Mouse (Mus musculus): Measurements from ENCODE around the gene Padi2. TPM values are rescaled to one million over a fixed set of nuclear protein-coding genes. Genes with fewer than 3 reads are reported as not detected.

Padi2 gene
- polyA plus RNA-seq (2015; fragmentation: Nextera tagmentation; extraction: Ambion mirVana), result 1.2 and 1.4 TPM in 2 replicates

DNA sequence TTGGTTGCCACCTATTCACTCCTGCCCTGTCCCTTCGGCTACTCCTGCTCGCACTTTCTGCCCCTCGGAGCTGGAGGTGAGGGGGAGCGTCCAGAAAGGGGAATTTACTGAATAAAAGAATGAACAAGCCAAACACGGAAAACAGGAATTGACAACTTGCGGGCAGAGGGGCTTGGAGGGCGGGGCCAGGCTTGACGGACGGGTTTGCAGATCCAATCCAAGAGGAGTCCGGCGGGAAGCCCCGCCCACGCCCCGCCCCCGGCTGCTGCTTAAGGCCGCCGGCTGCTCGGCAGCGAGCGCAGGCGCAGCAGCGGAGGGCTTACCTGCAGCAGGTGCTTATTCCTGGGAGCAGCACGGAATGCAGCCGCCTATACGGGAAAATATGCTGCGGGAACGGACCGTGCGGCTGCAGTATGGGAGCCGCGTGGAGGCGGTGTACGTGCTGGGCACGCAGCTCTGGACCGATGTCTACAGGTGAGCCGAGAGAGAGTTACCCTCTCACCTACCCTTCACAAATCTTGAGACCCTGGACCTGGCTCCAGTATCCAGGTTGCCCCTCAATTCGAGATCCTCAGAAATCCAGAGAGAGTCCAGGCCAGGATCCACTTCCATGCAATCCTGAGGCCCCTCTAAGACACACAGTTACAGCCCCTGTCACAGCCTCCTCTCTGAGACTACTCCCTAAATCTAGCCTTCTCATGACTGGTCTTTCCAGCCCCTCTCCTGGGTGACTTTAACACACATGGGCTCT lies at the start of gene Padi2:
Gene Padi2 (plus strand): TSS at position 269 of the 751 bp plus-strand sequence.
- H3K4me2 ChIP-seq, result peak within 1 kb of the TSS; percentile 78
- H3K4me1 ChIP-seq, result peaks cover 11% of the 10 kb centered on the region
- 2% methylated on average over 37 of the region's 37 CpGs for WGBS
- H3K27ac ChIP-seq, result no peak within 1 kb of the TSS
- H3K36me3 ChIP-seq (replicated peaks), result no peaks in the 10 kb centered on the region
- H3K4me3 ChIP-seq, result peak within 1 kb of the TSS; percentile 39
- H3K27me3 ChIP-seq (replicated peaks), result peaks cover 31% of the 10 kb centered on the region
- H3K9me3 ChIP-seq, result no peaks in the 10 kb centered on the region
- peak; percentile 92 for ATAC-seq (replicated peaks)
- H3K9ac ChIP-seq, result peak within 1 kb of the TSS; percentile 7; the same call in 1 of the 2 replicates

DNA sequence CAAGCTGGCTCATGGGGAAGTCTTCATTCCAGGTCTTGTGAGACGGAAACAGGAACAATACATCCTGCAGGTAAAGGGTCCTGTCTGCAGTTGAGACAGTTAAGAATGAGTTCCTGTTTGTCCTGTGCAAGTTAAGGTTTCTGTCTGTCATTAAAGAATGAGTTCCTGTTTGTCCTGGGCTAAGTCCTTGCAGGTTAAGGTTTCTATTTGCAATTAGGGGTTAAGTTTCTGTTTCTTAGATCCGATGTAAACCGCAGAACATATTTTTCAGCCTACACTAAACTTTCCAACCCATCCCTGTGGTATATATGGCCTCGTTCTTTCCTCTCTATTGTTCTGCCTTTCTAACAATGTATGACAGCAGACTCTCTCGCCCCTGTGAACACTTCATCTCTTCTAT lies 49.1 kb upstream of the Padi2 start:
- Histone ChIP-seq H3K36me3 (replicated peaks) (no peaks in the 10 kb centered on the region), H3K9me3 (no peaks in the 10 kb centered on the region), H3K27ac (no peak overlapping the region), H3K4me1 (no peaks in the 10 kb centered on the region), H3K4me2 (no peak overlapping the region), H3K27me3 (replicated peaks) (no peaks in the 10 kb centered on the region), H3K9ac (no peak overlapping the region), H3K4me3 (no peak overlapping the region)
- no peak for ATAC-seq (replicated peaks)
- WGBS, result 88% methylated on average over 5 of the region's 5 CpGs

DNA sequence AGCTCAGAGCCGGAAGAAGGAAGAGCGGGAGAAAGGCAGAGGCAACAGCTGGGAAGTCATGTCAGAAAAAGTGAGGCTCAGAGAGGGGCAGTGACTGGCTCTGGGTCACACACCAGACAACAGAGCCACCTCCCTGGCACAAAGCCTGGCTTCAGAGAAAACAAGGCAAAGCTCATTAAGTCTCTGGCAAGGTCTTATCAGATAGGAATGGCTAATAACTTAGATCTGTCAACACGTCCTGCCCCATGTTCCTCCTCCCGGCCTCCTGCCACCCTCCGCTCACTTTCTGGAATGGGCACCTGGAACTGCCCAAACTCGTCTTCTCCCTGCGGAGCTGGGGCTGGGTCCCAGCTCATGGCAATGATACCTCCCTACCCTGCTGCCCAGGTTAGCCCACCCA lies 48.3 kb upstream of the Padi2 start:
- Histone ChIP-seq H3K4me3 (no peak overlapping the region), H3K9ac (no peak overlapping the region), H3K27ac (no peak overlapping the region), H3K4me2 (no peak overlapping the region), H3K36me3 (replicated peaks) (no peaks in the 10 kb centered on the region), H3K27me3 (replicated peaks) (no peaks in the 10 kb centered on the region), H3K9me3 (no peaks in the 10 kb centered on the region), H3K4me1 (no peaks in the 10 kb centered on the region)
- no peak for ATAC-seq (replicated peaks)
- WGBS, result 85% methylated on average over 7 of the region's 7 CpGs

DNA sequence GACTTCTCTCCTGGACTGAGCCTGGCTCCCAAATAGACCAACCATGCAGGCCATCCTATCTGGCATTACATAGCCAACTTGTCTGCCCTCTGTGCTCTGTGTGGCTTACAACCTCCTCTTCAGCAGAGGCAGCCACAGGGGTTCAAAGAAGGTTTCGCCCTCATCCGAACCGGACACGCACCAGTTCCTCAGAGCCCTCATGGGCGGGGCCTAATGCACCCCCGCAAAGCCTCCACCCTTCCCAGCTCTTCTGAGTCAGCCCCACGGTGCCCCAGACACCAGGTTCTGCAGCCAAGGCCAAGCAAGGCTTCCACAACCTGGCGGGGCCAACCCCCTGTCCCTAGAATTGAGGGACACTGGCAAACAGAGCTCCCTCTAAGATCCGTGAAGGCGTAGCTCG lies 46.9 kb upstream of the Padi2 start:
- no peaks in the 10 kb centered on the region for H3K4me1 ChIP-seq
- no peak overlapping the region for H3K4me3 ChIP-seq
- 78% methylated on average over 11 of the region's 11 CpGs for WGBS
- ATAC-seq (replicated peaks), result no peak
- H3K9ac ChIP-seq, result no peak overlapping the region
- no peak overlapping the region for H3K4me2 ChIP-seq
- no peaks in the 10 kb centered on the region for H3K9me3 ChIP-seq
- H3K27me3 ChIP-seq (replicated peaks), result no peaks in the 10 kb centered on the region
- H3K27ac ChIP-seq, result no peak overlapping the region
- no peaks in the 10 kb centered on the region for H3K36me3 ChIP-seq (replicated peaks)

DNA sequence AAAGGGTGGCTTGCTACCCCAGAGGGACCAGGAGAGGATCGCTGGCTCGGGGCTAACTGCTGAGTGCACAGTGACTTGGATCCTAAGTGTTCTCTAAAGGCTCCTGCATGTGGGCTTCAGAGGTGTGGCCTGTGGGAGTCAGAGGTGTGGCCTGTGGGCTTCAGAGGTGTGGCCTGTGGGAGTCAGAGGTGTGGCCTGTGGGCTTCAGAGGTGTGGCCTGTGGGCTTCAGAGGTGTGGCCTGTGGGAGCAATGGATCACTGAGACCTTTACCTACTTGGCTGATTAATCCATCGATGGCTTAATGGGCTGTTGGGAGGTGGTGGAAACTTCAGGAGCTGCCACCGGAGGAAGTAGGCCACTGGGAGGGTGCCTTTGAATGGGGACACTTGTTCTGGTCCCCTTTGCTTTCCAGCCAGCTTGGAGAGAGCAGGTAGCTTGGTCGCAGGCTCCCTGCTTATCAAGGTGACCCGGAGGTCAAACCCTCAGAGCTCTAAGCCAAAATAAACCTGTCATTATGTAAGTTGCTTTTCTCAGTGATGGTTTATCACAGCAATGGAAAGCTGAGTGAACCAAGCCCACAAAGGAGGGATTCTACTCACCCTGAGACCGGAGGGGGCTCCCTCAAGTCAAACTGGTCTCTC lies 45.9 kb upstream of the Padi2 start:
- 62% methylated on average over 7 of the region's 7 CpGs for WGBS
- no peaks in the 10 kb centered on the region for H3K27me3 ChIP-seq (replicated peaks)
- no peak for ATAC-seq (replicated peaks)
- no peak overlapping the region for H3K4me3 ChIP-seq
- no peak overlapping the region for H3K27ac ChIP-seq
- H3K36me3 ChIP-seq (replicated peaks), result no peaks in the 10 kb centered on the region
- no peaks in the 10 kb centered on the region for H3K4me1 ChIP-seq
- no peaks in the 10 kb centered on the region for H3K9me3 ChIP-seq
- H3K9ac ChIP-seq, result no peak overlapping the region
- no peak overlapping the region for H3K4me2 ChIP-seq

DNA sequence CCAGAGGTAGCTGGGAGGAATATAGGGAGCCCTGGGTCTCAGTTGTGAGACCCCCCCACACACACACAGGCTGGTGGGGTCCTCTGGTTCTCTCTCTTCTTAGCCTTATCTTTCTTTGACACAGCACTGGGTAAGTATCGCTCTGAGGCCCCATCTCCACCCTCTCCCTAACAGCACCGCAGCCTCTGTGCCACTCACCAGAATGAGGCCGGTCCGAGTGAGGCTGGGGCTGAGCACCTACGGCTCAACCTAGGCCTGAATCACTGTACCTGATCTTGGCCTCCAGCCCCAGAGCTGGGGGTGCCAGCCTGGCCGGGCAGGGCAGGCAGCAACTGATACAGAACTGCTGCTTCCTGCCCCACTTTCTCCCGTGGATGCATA lies 45.4 kb upstream of the Padi2 start:
- H3K9me3 ChIP-seq, result no peaks in the 10 kb centered on the region
- H3K9ac ChIP-seq, result no peak overlapping the region
- no peak overlapping the region for H3K4me3 ChIP-seq
- ATAC-seq (replicated peaks), result no peak
- 88% methylated on average over 7 of the region's 7 CpGs for WGBS
- no peaks in the 10 kb centered on the region for H3K4me1 ChIP-seq
- H3K27me3 ChIP-seq (replicated peaks), result no peaks in the 10 kb centered on the region
- no peak overlapping the region for H3K27ac ChIP-seq
- H3K36me3 ChIP-seq (replicated peaks), result no peaks in the 10 kb centered on the region
- H3K4me2 ChIP-seq, result no peak overlapping the region

DNA sequence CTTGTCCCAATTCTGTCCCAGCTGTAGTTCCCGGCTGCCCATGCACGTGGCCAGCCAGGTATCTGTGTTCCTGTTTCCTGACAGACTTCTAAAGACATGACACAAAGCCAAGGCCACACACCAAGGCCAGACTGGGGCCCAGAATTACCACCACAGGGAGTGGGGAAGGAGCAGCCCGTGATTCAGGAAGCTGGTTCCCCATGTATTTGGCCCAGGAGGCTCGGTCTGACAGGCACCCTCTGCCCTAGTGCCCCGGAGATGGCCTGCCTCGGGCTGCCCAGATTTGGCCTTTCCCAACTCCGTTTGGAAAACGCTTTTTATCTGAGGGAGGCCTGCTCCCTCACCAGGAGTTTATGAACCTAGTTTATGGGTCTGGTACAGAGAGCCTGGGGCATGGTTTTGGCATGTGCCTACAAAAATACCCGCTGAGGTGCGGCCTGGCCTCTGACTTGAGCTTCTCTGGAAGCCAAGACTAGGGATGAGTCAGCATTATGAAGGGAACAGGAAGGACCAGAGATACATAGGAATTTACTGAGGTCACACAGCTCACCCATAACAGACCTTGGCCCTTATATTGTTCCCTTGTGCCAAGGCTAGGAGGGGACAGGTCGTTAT lies 44.0 kb upstream of the Padi2 start:
- Histone ChIP-seq H3K9ac (no peak overlapping the region), H3K27ac (no peak overlapping the region), H3K27me3 (replicated peaks) (no peaks in the 10 kb centered on the region), H3K36me3 (replicated peaks) (no peaks in the 10 kb centered on the region), H3K4me3 (no peak overlapping the region), H3K9me3 (no peaks in the 10 kb centered on the region), H3K4me2 (no peak overlapping the region), H3K4me1 (no peaks in the 10 kb centered on the region)
- no peak for ATAC-seq (replicated peaks)
- 81% methylated on average over 11 of the region's 11 CpGs for WGBS

DNA sequence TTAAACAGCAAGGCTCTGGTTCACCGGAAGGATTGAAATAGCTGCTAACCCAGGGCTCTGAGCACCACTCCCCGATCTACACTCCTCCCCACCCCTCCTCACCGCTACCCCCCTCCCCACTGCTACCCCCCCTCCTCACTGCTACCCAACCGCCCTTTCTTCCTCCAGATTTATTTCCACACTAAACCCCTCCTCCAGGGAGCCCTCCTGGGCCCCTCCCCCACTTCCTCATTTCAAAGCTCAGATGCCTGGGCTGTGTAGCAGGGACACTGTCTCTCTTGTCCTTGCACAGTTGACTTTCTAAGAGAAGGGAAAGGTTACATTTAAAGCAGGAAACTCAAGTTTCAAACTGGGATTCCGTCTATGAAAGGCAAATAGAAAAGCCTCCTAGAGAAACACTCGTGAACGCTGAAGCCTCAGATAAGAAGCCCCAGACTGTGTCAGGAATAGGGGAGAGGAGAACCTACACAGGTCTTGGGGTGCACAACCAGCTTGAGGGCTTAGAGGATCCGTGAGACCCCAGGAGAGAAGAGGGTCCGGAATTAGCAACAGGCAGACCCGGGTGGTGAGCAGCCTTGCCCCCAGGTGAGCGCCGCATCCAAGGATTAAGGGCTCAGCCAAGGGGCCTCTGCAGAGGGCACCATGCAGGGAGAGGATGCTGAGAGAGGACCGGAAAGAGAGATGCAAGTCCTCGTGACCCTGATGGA lies 37.5 kb upstream of the Padi2 start:
- Histone ChIP-seq H3K27ac (no peak overlapping the region), H3K4me1 (peaks cover 6% of the 10 kb centered on the region; the same call in 1 of the 2 replicates), H3K9me3 (no peaks in the 10 kb centered on the region), H3K27me3 (replicated peaks) (no peaks in the 10 kb centered on the region), H3K4me3 (no peak overlapping the region), H3K4me2 (0 out of 2 replicates have a peak overlapping the region, but pooled peaks have one; percentile 16), H3K9ac (no peak overlapping the region), H3K36me3 (replicated peaks) (no peaks in the 10 kb centered on the region)
- ATAC-seq (replicated peaks), result no peak
- WGBS, result 5% methylated on average over 14 of the region's 14 CpGs

DNA sequence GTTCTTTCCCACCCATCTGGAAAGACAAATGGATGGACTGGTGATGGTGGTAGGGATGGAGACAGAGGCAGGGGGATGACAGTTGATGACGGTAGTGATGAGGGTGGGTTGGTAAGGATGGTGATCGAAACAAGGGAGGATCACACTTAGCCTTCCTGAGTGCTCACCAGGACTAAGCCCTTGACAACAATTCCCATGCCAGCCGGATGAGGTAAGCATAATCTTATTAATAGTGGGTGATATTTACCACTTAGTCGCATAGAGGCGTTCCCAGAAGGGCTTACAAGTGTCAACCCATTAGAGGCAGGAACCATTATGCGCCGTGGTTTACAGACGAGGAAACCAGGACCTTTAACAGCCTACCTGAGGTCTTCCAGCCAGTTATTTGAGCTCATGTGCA lies 36.2 kb upstream of the Padi2 start:
- no peak overlapping the region for H3K9ac ChIP-seq
- H3K4me2 ChIP-seq, result no peak overlapping the region
- H3K4me3 ChIP-seq, result no peak overlapping the region
- no peaks in the 10 kb centered on the region for H3K27me3 ChIP-seq (replicated peaks)
- peaks cover 6% of the 10 kb centered on the region; the same call in 1 of the 2 replicates for H3K4me1 ChIP-seq
- 90% methylated on average over 8 of the region's 8 CpGs for WGBS
- no peaks in the 10 kb centered on the region for H3K9me3 ChIP-seq
- H3K27ac ChIP-seq, result no peak overlapping the region
- H3K36me3 ChIP-seq (replicated peaks), result no peaks in the 10 kb centered on the region
- no peak for ATAC-seq (replicated peaks)

DNA sequence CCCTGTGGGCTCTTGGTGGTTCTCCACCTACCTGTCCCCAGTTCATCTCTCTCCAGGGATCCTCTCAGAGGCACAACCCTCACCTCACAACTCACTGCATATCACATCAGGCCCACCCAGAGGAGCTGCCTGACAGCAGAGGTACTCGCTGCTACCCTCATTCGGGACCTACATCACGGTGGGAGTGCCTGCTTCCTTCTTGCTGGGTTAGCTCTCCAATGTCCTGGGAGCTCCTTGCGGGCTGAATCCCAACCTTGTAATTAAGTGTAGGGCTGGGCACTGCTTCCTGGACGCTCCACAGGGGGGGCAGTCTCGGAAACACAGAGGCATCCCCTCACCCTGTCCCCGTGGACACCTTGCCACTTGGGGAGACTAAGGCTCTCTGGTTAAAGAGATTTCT lies 35.3 kb upstream of the Padi2 start:
- Histone ChIP-seq H3K4me3 (no peak overlapping the region), H3K4me1 (peaks cover 6% of the 10 kb centered on the region; the same call in 1 of the 2 replicates), H3K27me3 (replicated peaks) (no peaks in the 10 kb centered on the region), H3K4me2 (no peak overlapping the region), H3K27ac (no peak overlapping the region), H3K9me3 (no peaks in the 10 kb centered on the region), H3K36me3 (replicated peaks) (no peaks in the 10 kb centered on the region), H3K9ac (no peak overlapping the region)
- 82% methylated on average over 7 of the region's 7 CpGs for WGBS
- ATAC-seq (replicated peaks), result no peak

DNA sequence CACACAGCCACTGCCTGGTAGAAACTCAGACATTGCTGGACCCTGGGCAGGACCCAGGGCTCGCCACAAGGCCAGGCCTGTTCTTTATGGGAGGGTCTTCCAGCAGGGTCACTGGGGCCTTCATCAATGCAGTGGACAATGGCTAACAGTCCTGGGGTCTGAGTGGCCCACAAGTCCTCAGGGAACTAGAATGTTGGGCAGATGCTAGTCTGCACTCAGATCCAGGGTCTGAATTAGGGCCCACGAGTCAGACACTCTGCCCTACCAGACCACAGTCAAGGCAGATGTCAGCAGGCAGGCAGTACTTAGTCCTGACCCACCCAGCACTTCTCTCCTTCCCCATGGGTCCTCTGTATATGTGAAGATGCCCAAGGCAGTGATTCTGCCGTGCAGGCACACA lies 34.8 kb upstream of the Padi2 start:
- ATAC-seq (replicated peaks), result no peak
- H3K4me1 ChIP-seq, result peaks cover 6% of the 10 kb centered on the region; the same call in 1 of the 2 replicates
- H3K27ac ChIP-seq, result no peak overlapping the region
- H3K4me2 ChIP-seq, result no peak overlapping the region
- no peak overlapping the region for H3K9ac ChIP-seq
- WGBS, result 85% methylated on average over 3 of the region's 3 CpGs
- H3K36me3 ChIP-seq (replicated peaks), result no peaks in the 10 kb centered on the region
- no peaks in the 10 kb centered on the region for H3K27me3 ChIP-seq (replicated peaks)
- H3K4me3 ChIP-seq, result no peak overlapping the region
- H3K9me3 ChIP-seq, result no peaks in the 10 kb centered on the region

Measured in midbrain, embryonic 15.5 days (tissue).